Mouse (Mus musculus): ENCODE results near the gene Sirt6.

DNA sequence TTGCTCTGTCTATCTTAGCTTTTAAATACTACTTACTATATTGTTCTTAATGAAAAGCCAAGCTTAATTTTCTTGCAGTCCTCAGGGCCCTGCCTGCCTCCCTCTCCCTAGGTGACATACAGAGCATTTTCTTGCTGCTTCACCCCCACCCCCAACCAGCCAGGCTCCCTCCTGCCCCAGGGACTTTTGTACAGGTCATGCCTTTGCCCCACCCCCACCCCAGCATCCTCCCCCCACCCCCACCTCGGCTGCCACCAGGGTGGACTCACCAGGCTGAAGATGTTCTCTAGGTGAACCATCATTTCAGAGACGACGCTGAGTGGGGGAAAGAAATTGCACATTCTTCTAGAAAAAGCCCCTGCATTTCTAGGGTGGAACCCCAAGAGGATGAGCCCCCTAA, 29.3 kb downstream of the Sirt6 start:
- TF ChIP-seq GATA2 (IDR thresholded peaks at IDR 0.05; ENCODE audit: borderline replicate concordance, low read depth, low read length), result no peak
- no peak for TF ChIP-seq GATA1 (IDR thresholded peaks at IDR 0.05; ENCODE audit: borderline replicate concordance, low read length)
- TF ChIP-seq CTCF (IDR thresholded peaks at IDR 0.05; ENCODE audit: low read depth, low read length), result no peak
- no peak for TF ChIP-seq POLR2AphosphoS5 (IDR thresholded peaks at IDR 0.05; ENCODE audit: insufficient replicate concordance, low read depth, low read length)
- TF ChIP-seq TAL1 (conservative IDR thresholded peaks at IDR 0.05; ENCODE audit: low read depth, low read length), result no peak

Data from G1E (cell line).